Comparison of ENCODE assay signal across 25 mouse cellular contexts in the genomic region with DNA sequence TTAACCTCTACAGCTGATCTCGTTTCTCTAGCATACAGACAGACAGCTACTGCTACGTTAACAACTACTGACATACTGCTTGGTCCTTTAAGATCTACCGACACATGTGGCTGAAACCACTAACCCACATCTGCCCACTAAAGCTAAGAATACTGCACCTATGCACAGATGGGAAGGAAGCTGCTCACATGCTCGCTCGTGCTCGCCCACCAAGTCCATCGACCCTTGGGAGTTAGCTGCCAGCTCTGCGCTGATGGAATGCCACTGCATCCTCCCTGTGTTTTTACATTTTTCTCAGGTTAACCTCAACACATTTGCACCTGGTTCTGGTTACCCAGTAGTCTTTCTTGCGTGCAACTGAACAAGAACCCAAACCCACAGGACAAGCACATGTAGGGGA. TPM values are rescaled to one million over a fixed set of nuclear protein-coding genes. Genes with fewer than 3 reads are reported as not detected.
DNase-seq lines count a peak whose midpoint lies in the region; ATAC-seq and TF ChIP-seq lines count a peak whose summit lies in the region.
"Had no signal": no experiment of that assay in that cellular context is flagged by ENCODE, and none has a peak within 500 bp of the region (broad histone marks: within the 10 kb centered on the region; RNA-seq: fewer than 3 reads in every experiment).

No protein-coding gene starts in this region.

- peaks cover 7 to 18% of the 10 kb centered on the region in 2 experiments for H3K4me1 ChIP-seq in CH12.LX (ENCODE audit: control insufficient read depth in 1 of 2, insufficient read depth in 2 of 2)
- H3K4me1 ChIP-seq in ES-Bruce4 (ENCODE audit: control insufficient read depth, insufficient read depth, low read length): peaks cover 4% of the 10 kb centered on the region
- no peaks in the 10 kb centered on the region for H3K4me1 ChIP-seq in stomach, postnatal 0 days (replicated peaks; ENCODE audit: control insufficient read depth, insufficient read depth)
- H3K4me1 ChIP-seq: embryonic facial prominence, embryonic 10.5 days; embryonic facial prominence, embryonic 12.5 days; forebrain, embryonic 13.5 days; forebrain, embryonic 15.5 days had no signal

- H3K27ac ChIP-seq in CH12.LX (ENCODE audit: insufficient read depth, low read depth) (no peak overlapping the region), ES-Bruce4 (ENCODE audit: insufficient read depth, low read length) (peak overlapping the region; percentile 42)
- no peak overlapping the region for H3K27ac ChIP-seq in stomach, postnatal 0 days (replicated peaks)
- H3K27ac ChIP-seq: embryonic facial prominence, embryonic 10.5 days; embryonic facial prominence, embryonic 12.5 days; forebrain, embryonic 13.5 days; forebrain, embryonic 15.5 days had no signal

- WGBS in stomach, postnatal 0 days: 89% methylated on average over 9 of the region's 9 CpGs

- no peaks in the 10 kb centered on the region for H3K9me3 ChIP-seq in CH12.LX (replicated peaks; ENCODE audit: low read length)
- H3K9me3 ChIP-seq in ES-Bruce4 (replicated peaks; ENCODE audit: control insufficient read depth, insufficient read depth, low read length, poor library complexity, severe bottlenecking): no peaks in the 10 kb centered on the region
- H3K9me3 ChIP-seq in stomach, postnatal 0 days (ENCODE audit: control insufficient read depth, low read length): no peaks in the 10 kb centered on the region
- H3K9me3 ChIP-seq: embryonic facial prominence, embryonic 10.5 days; embryonic facial prominence, embryonic 12.5 days; forebrain, embryonic 13.5 days; forebrain, embryonic 15.5 days; G1E had no signal

- H3K27me3 ChIP-seq in CH12.LX (replicated peaks) (no peaks in the 10 kb centered on the region), ES-Bruce4 (ENCODE audit: control insufficient read depth, insufficient read depth, low read length, poor library complexity, severe bottlenecking) (no peaks in the 10 kb centered on the region)
- H3K27me3 ChIP-seq in stomach, postnatal 0 days (ENCODE audit: control insufficient read depth, insufficient read depth, low read length): no peaks in the 10 kb centered on the region
- H3K27me3 ChIP-seq: embryonic facial prominence, embryonic 12.5 days; forebrain, embryonic 13.5 days; forebrain, embryonic 15.5 days had no signal

- TF ChIP-seq CTCF in CH12.LX (conservative IDR thresholded peaks at IDR 0.05 in 1 of 2, IDR thresholded peaks at IDR 0.05 in 1 of 2; ENCODE audit: low read depth in 2 of 2, low read length in 2 of 2) (no peak), ES-Bruce4 (IDR thresholded peaks at IDR 0.05; ENCODE audit: low read depth, low read length) (no peak)
- TF ChIP-seq CTCF in stomach, postnatal 0 days (IDR thresholded peaks at IDR 0.05; ENCODE audit: low read depth): no peak

- peak; percentile 40 for TF ChIP-seq EP300 in CH12.LX (IDR thresholded peaks at IDR 0.05; ENCODE audit: low read length)
- TF ChIP-seq EP300 in ES-Bruce4 (IDR thresholded peaks at IDR 0.05; ENCODE audit: insufficient read depth, low read depth, low read length): no peak
- TF ChIP-seq EP300 in stomach, postnatal 0 days (optimal IDR thresholded peaks at IDR 0.05): no peak

- dilution Hi-C loops in CH12.LX (cut with MboI; ENCODE audit: extremely low pct_ligation_motif_present, extremely low pct_unique_long_range_greater_than_20kb, low sequenced_read_pairs): no loop called here

- in situ Hi-C loops in CH12.LX (cut with MboI; ENCODE audit: low pct_ligation_motif_present, low pct_unique_long_range_greater_than_20kb, low sequenced_read_pairs): no loop called here

- H3K79me2 ChIP-seq in CH12.LX (replicated peaks; ENCODE audit: control insufficient read depth, extremely low read depth, insufficient read depth, poor library complexity, severe bottlenecking): no peaks in the 10 kb centered on the region

- H3K36me3 ChIP-seq in CH12.LX (replicated peaks in 1 of 2; ENCODE audit: control insufficient read depth in 1 of 2, insufficient read depth in 1 of 2, low read length in 1 of 2) (peaks cover 21 to 61% of the 10 kb centered on the region in 2 experiments), ES-Bruce4 (ENCODE audit: control insufficient read depth, insufficient read depth, low read length, poor library complexity, severe bottlenecking) (peaks cover 60% of the 10 kb centered on the region)
- no peaks in the 10 kb centered on the region for H3K36me3 ChIP-seq in stomach, postnatal 0 days (ENCODE audit: control insufficient read depth, insufficient read depth, low read length)

- H3K4me2 ChIP-seq in CH12.LX (ENCODE audit: insufficient read depth, low read depth, poor library complexity, severe bottlenecking): no peak overlapping the region
- H3K4me2 ChIP-seq in stomach, postnatal 0 days (replicated peaks; ENCODE audit: low read depth): no peak overlapping the region
- H3K4me2 ChIP-seq: embryonic facial prominence, embryonic 12.5 days; forebrain, embryonic 13.5 days; forebrain, embryonic 15.5 days had no signal

- H3K4me3 ChIP-seq in CH12.LX (replicated peaks in 1 of 3; ENCODE audit: low read depth in 2 of 3, low read length in 2 of 3, poor library complexity in 1 of 3) (no peak overlapping the region), ES-Bruce4 (ENCODE audit: low read depth, low read length) (no peak overlapping the region)
- no peak overlapping the region for H3K4me3 ChIP-seq in stomach, postnatal 0 days (ENCODE audit: low read depth, low read length)
- H3K4me3 ChIP-seq: embryonic facial prominence, embryonic 10.5 days; embryonic facial prominence, embryonic 12.5 days; forebrain, embryonic 13.5 days; forebrain, embryonic 15.5 days had no signal

- TF ChIP-seq POLR2A in CH12.LX (IDR thresholded peaks at IDR 0.05; ENCODE audit: low read depth, low read length): no peak
- no peak for TF ChIP-seq POLR2A in ES-Bruce4 (IDR thresholded peaks at IDR 0.05; ENCODE audit: insufficient read depth, low read length)

- peak; percentile 37 for DNase-seq in CH12.LX (ENCODE audit: extremely low read depth)
- peak; percentile 39 for DNase-seq in R1 (ENCODE audit: low read depth, low spot score)
- no peak for DNase-seq in left cerebral cortex, postnatal 10 days (ENCODE audit: extremely low spot score in 1 of 2, low spot score in 2 of 2)
- DNase-seq in stomach, postnatal 0 days (ENCODE audit: low spot score): no peak
- DNase-seq: adrenal gland, adult 8-10 months; adrenal gland, postnatal 14 days; adrenal gland, postnatal 36 days; B cell, adult 2 months; cerebellum, adult 11-12 months; cerebellum, adult 2 months; cerebellum, adult 9-10 months; cerebellum, postnatal 10 days; cerebellum, postnatal 25 days; forebrain, postnatal 0 days had no signal

- TF ChIP-seq RAD21 in CH12.LX (IDR thresholded peaks at IDR 0.05; ENCODE audit: low read depth, low read length): no peak

- no peak for ATAC-seq in frontal cortex, adult (ENCODE audit: low TSS enrichment)
- no peak for ATAC-seq in stomach, postnatal 0 days (ENCODE audit: low FRiP score, low TSS enrichment)
- ATAC-seq: activated CD4-positive, CD25-positive, alpha-beta regulatory T cell, adult 4 months; CD4-positive, CD25-positive, alpha-beta regulatory T cell, adult 4 months; forebrain, embryonic 13.5 days; forebrain, embryonic 15.5 days had no signal

- no peak overlapping the region for H3K9ac ChIP-seq in CH12.LX (ENCODE audit: insufficient read depth, low read depth)
- H3K9ac ChIP-seq in ES-Bruce4 (ENCODE audit: low read depth, poor library complexity, severe bottlenecking): no peak overlapping the region
- no peak overlapping the region for H3K9ac ChIP-seq in stomach, postnatal 0 days (ENCODE audit: low read length)
- H3K9ac ChIP-seq: embryonic facial prominence, embryonic 12.5 days; forebrain, embryonic 13.5 days; forebrain, embryonic 15.5 days; forebrain, postnatal 0 days had no signal

- intact Hi-C loops in left cerebral cortex, postnatal 10 days (cut with DNase I): no loop called here

TF ChIP-seq in CH12.LX, 34 proteins besides CTCF, POLR2A, EP300 and RAD21:
- TF ChIP-seq MYC (IDR thresholded peaks at IDR 0.05; ENCODE audit: low read depth, low read length): peak; percentile 34; the same call in 1 of the 2 replicates
- no peak for TF ChIP-seq E2F4 (IDR thresholded peaks at IDR 0.05; ENCODE audit: insufficient replicate concordance, low read depth, low read length)
- peak; percentile 95 for TF ChIP-seq BHLHE40 (IDR thresholded peaks at IDR 0.05; ENCODE audit: low read depth, low read length)

RNA-seq across cellular contexts. Expression of gene Rab19, which starts 17.4 kb away (rescaled TPM):
- total RNA-seq in CH12.LX (2012; rRNA removed): 2.4 and 3.3 TPM in 2 replicates
- total RNA-seq in CH12.LX (2014; rRNA removed): 0.19 TPM in 1 of 2 replicates, not detected in the other
- polyA plus RNA-seq in CH12.LX (2012; ENCODE audit: insufficient read length, low read depth): 0.56 and 0.63 TPM in 2 replicates
- 0.90 and 1.3 TPM in 2 replicates for polyA plus RNA-seq in ES-Bruce4 (2011; ENCODE audit: insufficient read depth, insufficient read length, low read depth, missing spikeins)
- total RNA-seq in left cerebral cortex, postnatal 10 days (2021): not detected
- polyA plus RNA-seq in stomach, postnatal 0 days (2015; fragmentation: Nextera tagmentation; extraction: Ambion mirVana): 5.1 and 5.4 TPM in 2 replicates
- total RNA-seq: adrenal gland, adult 18-20 months; forebrain, postnatal 0 days had no signal
- polyA plus RNA-seq: cortical plate, adult 2 months; G1E had no signal

RNA-seq across cellular contexts. Expression of gene Slc37a3, which starts 20.9 kb away (rescaled TPM):
- 6.5 and 8.0 TPM in 2 replicates for total RNA-seq in CH12.LX (2012; rRNA removed)
- 2.6 and 4.5 TPM in 2 replicates for total RNA-seq in CH12.LX (2014; rRNA removed)
- polyA plus RNA-seq in CH12.LX (2012; ENCODE audit: insufficient read length, low read depth): 5.6 and 8.7 TPM in 2 replicates
- 49.6 and 52.7 TPM in 2 replicates for polyA plus RNA-seq in ES-Bruce4 (2011; ENCODE audit: insufficient read depth, insufficient read length, low read depth, missing spikeins)
- 10 to 100 TPM; 71.4 to 86.2 TPM for total RNA-seq in left cerebral cortex, postnatal 10 days (2021)
- 20.9 and 22.7 TPM in 2 replicates for polyA plus RNA-seq in stomach, postnatal 0 days (2015; fragmentation: Nextera tagmentation; extraction: Ambion mirVana)

RNA-seq across cellular contexts. Expression of gene Mkrn1, which starts 21.9 kb away (rescaled TPM):
- total RNA-seq in CH12.LX (2012; rRNA removed) (44.2 and 50.3 TPM in 2 replicates), CH12.LX (2014; rRNA removed) (39.3 and 45.1 TPM in 2 replicates)
- polyA plus RNA-seq in CH12.LX (2012; ENCODE audit: insufficient read length, low read depth) (43.7 and 53.7 TPM in 2 replicates), ES-Bruce4 (2011; ENCODE audit: insufficient read depth, insufficient read length, low read depth, missing spikeins) (350 and 361 TPM in 2 replicates)
- 100 to 1,000 TPM; 174 to 180 TPM for total RNA-seq in left cerebral cortex, postnatal 10 days (2021)
- 54.6 and 56.0 TPM in 2 replicates for polyA plus RNA-seq in stomach, postnatal 0 days (2015; fragmentation: Nextera tagmentation; extraction: Ambion mirVana)

Comparison
In these comparisons a context has a peak if more than half of its experiments do, and no peak if none do; other contexts are left out.
1. DNase-seq: peak in CH12.LX (single experiment) and R1 (single experiment); none in left cerebral cortex, postnatal 10 days (0 of 2) and stomach, postnatal 0 days (single experiment).